Mouse (Mus musculus) E14TG2a.4 (cell line): Measurements from ENCODE around the gene Prdm12.
A peak's percentile ranks its signal among the peaks of the same experiment; 100 is the strongest.

Experiments used
- CTCF ChIP-seq: conservative IDR thresholded peaks from 2 replicates; pipeline ENCODE4 v1.5.1; 2014; ENCODE audit warnings: low read length
- NANOG ChIP-seq: IDR thresholded peaks from 2 replicates; pipeline ENCODE4 v1.6.1; 2014; ENCODE audit warnings: borderline replicate concordance, low read length, mixed read lengths
- POU5F1 ChIP-seq: IDR thresholded peaks from 2 replicates; pipeline ENCODE4 v1.6.1; 2014; ENCODE audit warnings: low read length, borderline replicate concordance

GRCm38 (mm10) chr2:31700545-31701446, 61.0 kb downstream of the Prdm12 start:
- peak; percentile 32 for TF ChIP-seq CTCF
- TF ChIP-seq POU5F1 = no peak
- no peak for TF ChIP-seq NANOG
